Mouse (Mus musculus) B cell, adult 62 days (primary cell): ENCODE results near the gene Plin3. TPM values are rescaled to one million over a fixed set of nuclear protein-coding genes. Genes with fewer than 3 reads are reported as not detected.

Experiments
- total RNA-seq: library from RNA; stranded (reverse); gene quantifications from 4 replicates; pipeline ENCODE4 v1.2.4, GENCODE M21; 2023

The Plin3 gene
- total RNA-seq, result 10.0 to 16.6 TPM (median 14.7 TPM) in 4 replicates

DNA sequence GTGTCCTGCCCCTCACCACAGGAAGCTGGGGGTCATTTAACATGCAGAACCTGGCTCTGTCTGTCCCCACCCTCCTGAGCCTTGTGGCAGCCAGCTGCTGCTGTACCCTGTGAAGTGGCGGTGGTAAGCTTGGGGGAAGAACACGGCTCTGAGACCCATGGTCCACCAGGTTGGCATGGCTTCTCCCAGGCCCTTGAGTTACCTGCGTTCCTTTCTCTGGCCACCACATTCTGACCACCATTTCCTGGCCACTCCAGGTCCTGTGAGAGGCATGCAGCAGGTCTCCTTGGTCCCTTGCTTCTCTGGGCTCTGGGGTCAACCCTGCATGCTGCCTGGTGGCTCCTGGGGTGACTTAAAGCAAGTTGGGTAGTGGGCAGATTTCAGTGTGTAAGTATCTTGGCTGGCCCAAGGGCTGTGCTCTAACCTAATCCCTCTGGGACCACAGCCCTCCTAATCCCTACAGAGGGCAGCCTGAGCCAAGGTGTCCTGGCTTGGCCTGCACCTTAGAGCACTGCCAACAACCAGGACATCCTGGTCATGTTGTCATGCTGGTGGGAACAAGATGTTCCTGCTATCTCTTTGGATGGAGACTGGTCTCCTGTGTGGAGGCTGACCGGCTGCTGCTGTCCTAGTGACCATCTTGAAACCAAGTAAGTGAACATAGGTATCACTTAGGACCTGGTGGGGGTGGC lies at the start of gene Plin3:
Plin3 (minus strand) TSS at position 343 of the 692 bp plus-strand sequence.

GRCm38 (mm10) chr17:56325450-56326152 lies 32.9 kb upstream of the Plin3 start, which contains the start of gene Kdm4b:
TSS of gene Kdm4b (plus strand) at chr17:56326062.

DNA sequence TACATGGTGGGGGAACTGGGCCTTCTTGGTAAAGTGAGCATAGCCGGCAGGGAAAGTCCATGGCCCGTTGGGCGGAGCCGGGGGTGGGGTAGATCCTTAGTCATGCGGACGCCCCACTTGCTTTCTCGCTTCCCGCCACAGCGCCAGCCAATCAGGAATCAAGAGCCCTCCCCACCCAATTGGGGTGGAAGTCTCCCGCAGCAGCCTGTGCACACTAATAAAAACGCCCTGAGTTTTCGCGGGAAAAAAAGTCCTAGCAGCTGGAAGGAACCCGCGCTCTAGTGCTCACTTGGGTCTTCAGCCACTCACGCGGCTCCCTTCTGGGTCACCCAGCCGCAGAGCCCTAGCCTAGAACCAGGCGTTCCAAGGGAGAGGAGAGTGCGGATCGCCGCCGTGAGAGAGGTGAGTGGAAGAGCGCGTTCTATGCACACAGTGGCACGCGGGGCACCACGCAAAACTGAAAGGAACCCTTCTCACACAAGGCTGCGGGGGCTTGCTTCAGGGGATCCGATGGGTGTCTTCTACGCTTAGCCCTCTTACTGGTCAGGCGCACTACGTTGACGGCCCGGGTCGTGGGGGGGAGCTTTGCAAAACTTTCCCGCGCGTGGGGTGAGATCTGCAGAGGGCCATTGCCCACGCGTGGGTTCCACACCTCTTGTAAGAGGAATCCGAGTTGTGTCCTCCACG lies 10.6 kb upstream of the Plin3 start, which contains the start of gene Uhrf1:
Uhrf1 (plus strand) TSS at position 162 of the 687 bp plus-strand sequence.

GRCm38 (mm10) chr17:56300186-56300585 lies 7.5 kb upstream of the Plin3 start, which contains the start of gene Arrdc5:
TSS of gene Arrdc5 (minus strand) at chr17:56300286.

GRCm38 (mm10) chr17:56276643-56277566 lies 15.8 kb downstream of the Plin3 start, which contains the start of gene Ticam1:
TSS of gene Ticam1 (minus strand) at chr17:56276786.

GRCm38 (mm10) chr17:56256239-56256881 lies 36.3 kb downstream of the Plin3 start, which contains the start of gene Fem1a:
TSS of gene Fem1a (plus strand) at chr17:56256810.

Other genes with a start within 250 kb of the Plin3 start
- gene Ubxn6, start 217.8 kb downstream of the Plin3 start, total RNA-seq, result 65.9 to 73.7 TPM (median 71.6 TPM) in 4 replicates
- 105 to 126 TPM (median 115 TPM) in 4 replicates for gene Hdgfl2, start 213.2 kb downstream of the Plin3 start, total RNA-seq
- gene Plin4, start 183.1 kb downstream of the Plin3 start, total RNA-seq, result not detected in 4 replicates
- not detected in 4 replicates for gene Plin5, start 175.3 kb downstream of the Plin3 start, total RNA-seq
- gene Lrg1, start 170.9 kb downstream of the Plin3 start, total RNA-seq, result not detected in 4 replicates
- gene Sema6b, start 152.5 kb downstream of the Plin3 start, total RNA-seq, result 1.0 to 1.3 TPM (median 1.2 TPM) in 4 replicates
- 0.21 to 0.38 TPM (median 0.27 TPM) in 3 of 4 replicates, not detected in the other for gene Tnfaip8l1, start 130.4 kb downstream of the Plin3 start, total RNA-seq
- gene Mydgf, start 109.0 kb downstream of the Plin3 start, total RNA-seq, result 48.9 to 52.9 TPM (median 52.0 TPM) in 4 replicates
- 53.2 to 57.1 TPM (median 55.2 TPM) in 4 replicates for gene Dpp9, start 74.0 kb downstream of the Plin3 start, total RNA-seq
- gene Fem1a, start 36.1 kb downstream of the Plin3 start, total RNA-seq, result 26.9 to 30.0 TPM (median 29.8 TPM) in 4 replicates
- gene Ticam1, start 16.1 kb downstream of the Plin3 start, total RNA-seq, result 21.6 to 25.3 TPM (median 23.4 TPM) in 4 replicates
- gene Arrdc5, start 7.4 kb upstream of the Plin3 start, total RNA-seq, result not detected in 4 replicates
- gene Uhrf1, start 10.4 kb upstream of the Plin3 start, total RNA-seq, result 11.1 to 13.2 TPM (median 11.7 TPM) in 4 replicates
- gene Kdm4b, start 33.2 kb upstream of the Plin3 start, total RNA-seq, result 62.5 to 66.2 TPM (median 64.5 TPM) in 4 replicates
- 16.3 to 21.7 TPM (median 19.0 TPM) in 4 replicates for gene Ptprs, start 183.6 kb upstream of the Plin3 start, total RNA-seq
- gene Znrf4, start 219.6 kb upstream of the Plin3 start, total RNA-seq, result not detected in 4 replicates